Mouse (Mus musculus): ENCODE data around the gene Tmem91.

- TF ChIP-seq POLR2A (IDR thresholded peaks at IDR 0.05; ENCODE audit: borderline replicate concordance, insufficient read depth, low read length) (no peak), CTCF (IDR thresholded peaks at IDR 0.05; ENCODE audit: borderline replicate concordance, insufficient read depth, low read depth, low read length) (no peak)
These were observed 5.3 kb downstream of the Tmem91 start for GRCm38 (mm10) chr7:25669631-25670030.
